Mouse (Mus musculus) adrenal gland, postnatal 14 days (tissue): ENCODE results near the gene Dkkl1. TPM values are rescaled to one million over a fixed set of nuclear protein-coding genes. Genes with fewer than 3 reads are reported as not detected.
"Not testable (repeated sequence)": the region's sequence is repeated elsewhere in the genome, so short reads cannot be mapped to it uniquely, and the experiment has no call there.

ENCODE experiments used
- DNase-seq: peaks from one replicate; pipeline ENCODE4 v3.0.0; 2021; ENCODE audit warnings: mixed read lengths
- long read RNA-seq, 2 experiments: library from polyadenylated mRNA; stranded (forward); transcript quantifications; one replicate each; pipeline ENCODE4 v2.0.0; 2021
- total RNA-seq: library from RNA; stranded (reverse); gene quantifications from 2 replicates; pipeline ENCODE4 v1.2.3, GENCODE M21; 2021

The Dkkl1 gene
- total RNA-seq, result 0.98 TPM in 1 of 2 replicates, not detected in the other
- long read RNA-seq, experiment 1, result 0 reads
- long read RNA-seq, experiment 2, result 0 reads

- peak; percentile 37 for DNase-seq
Observed at GRCm38 (mm10) chr7:45211851-45212251, at the start of gene Dkkl1. TSS of gene Dkkl1 (minus strand) at chr7:45212147.

GRCm38 (mm10) chr7:45259281-45259680, 47.3 kb upstream of the Dkkl1 start:
- no peak for DNase-seq

GRCm38 (mm10) chr7:45257063-45257840, 45.3 kb upstream of the Dkkl1 start:
- DNase-seq, result no peak

- DNase-seq, result not testable (repeated sequence)
Observed at GRCm38 (mm10) chr7:45255822-45256221, 43.9 kb upstream of the Dkkl1 start.

- DNase-seq, result no peak
Observed at GRCm38 (mm10) chr7:45253806-45254205, 41.9 kb upstream of the Dkkl1 start.

GRCm38 (mm10) chr7:45247666-45248065, 35.7 kb upstream of the Dkkl1 start:
- no peak for DNase-seq

GRCm38 (mm10) chr7:45241389-45241749, 29.4 kb upstream of the Dkkl1 start:
- DNase-seq, result no peak

- peak; percentile 60 for DNase-seq
Observed at GRCm38 (mm10) chr7:45240633-45241388, 28.9 kb upstream of the Dkkl1 start, which contains the start of gene Slc6a16. TSS of gene Slc6a16 (plus strand) at chr7:45241085.

GRCm38 (mm10) chr7:45240109-45240508, 28.2 kb upstream of the Dkkl1 start:
- DNase-seq, result no peak

- peak; percentile 31 for DNase-seq
Observed at GRCm38 (mm10) chr7:45238723-45239496, 27.0 kb upstream of the Dkkl1 start, which contains the start of gene Cd37. TSS of gene Cd37 (minus strand) at chr7:45239115.

- no peak for DNase-seq
Observed at GRCm38 (mm10) chr7:45237747-45238699, 26.1 kb upstream of the Dkkl1 start.

- no peak for DNase-seq
Observed at GRCm38 (mm10) chr7:45235656-45236180, 23.8 kb upstream of the Dkkl1 start.

GRCm38 (mm10) chr7:45234922-45235571, 23.1 kb upstream of the Dkkl1 start:
- peak; percentile 51 for DNase-seq

- no peak for DNase-seq
Observed at GRCm38 (mm10) chr7:45234333-45234841, 22.4 kb upstream of the Dkkl1 start.

- DNase-seq, result no peak
Observed at GRCm38 (mm10) chr7:45233580-45234332, 21.8 kb upstream of the Dkkl1 start.

- no peak for DNase-seq
Observed at GRCm38 (mm10) chr7:45232716-45233465, 20.9 kb upstream of the Dkkl1 start.

- no peak for DNase-seq
Observed at GRCm38 (mm10) chr7:45231941-45232340, 20.0 kb upstream of the Dkkl1 start.

- no peak for DNase-seq
Observed at GRCm38 (mm10) chr7:45231192-45231591, 19.2 kb upstream of the Dkkl1 start.
